Mouse (Mus musculus) layer of hippocampus, postnatal 14 days (tissue): ENCODE results near the gene Map3k12. TPM values are rescaled to one million over a fixed set of nuclear protein-coding genes. Genes with fewer than 3 reads are reported as not detected.

Source experiments
- DNase-seq, 2 experiments: peaks; one replicate each; pipeline ENCODE4 v3.0.0; 2021 to 2022; ENCODE audit warnings: low spot score in 2 of 2, mixed read lengths in 1 of 2
- total RNA-seq, 2 experiments: library from RNA; stranded (reverse); gene quantifications; 2 replicates each; pipeline ENCODE4 v1.2.3; 2021

Gene Map3k12
- total RNA-seq, 2 experiments from 2014 or later, result 81.9 to 89.4 TPM

- DNase-seq, result no peak
Measured at GRCm38 (mm10) chr15:102460971-102461370, 55.9 kb downstream of the Map3k12 start.

- DNase-seq, result no peak
Measured at GRCm38 (mm10) chr15:102460409-102460808, 56.5 kb downstream of the Map3k12 start.

GRCm38 (mm10) chr15:102459847-102460246 lies 57.0 kb downstream of the Map3k12 start:
- DNase-seq, result no peak

- no peak for DNase-seq
Measured at GRCm38 (mm10) chr15:102459381-102459780, 57.5 kb downstream of the Map3k12 start.

GRCm38 (mm10) chr15:102458904-102459317 lies 58.0 kb downstream of the Map3k12 start, which contains the start of gene Prr13:
Gene Prr13, plus strand, starts transcription at chr15:102459028.
- DNase-seq, result peak; percentile 73 to 88

GRCm38 (mm10) chr15:102458050-102458736 lies 58.7 kb downstream of the Map3k12 start:
- no peak for DNase-seq

GRCm38 (mm10) chr15:102455993-102456392 lies 60.9 kb downstream of the Map3k12 start:
- DNase-seq, result no peak

GRCm38 (mm10) chr15:102451666-102452430 lies 65.0 kb downstream of the Map3k12 start:
- DNase-seq, result no peak

- DNase-seq, result no peak
Measured at GRCm38 (mm10) chr15:102450928-102451327, 65.9 kb downstream of the Map3k12 start.

- DNase-seq, result no peak
Measured at GRCm38 (mm10) chr15:102449366-102449765, 67.5 kb downstream of the Map3k12 start.

Other genes starting within 250 kb of the Map3k12 start
- not detected for gene Gm9918, start 246.5 kb downstream of the Map3k12 start, total RNA-seq
- gene Mfsd5, start 237.6 kb downstream of the Map3k12 start, total RNA-seq, result 10 to 100 TPM; 34.1 to 36.0 TPM
- gene Espl1, start 220.8 kb downstream of the Map3k12 start, total RNA-seq, result 1 to 10 TPM; 1.6 to 1.7 TPM
- gene Pfdn5, start 190.9 kb downstream of the Map3k12 start, total RNA-seq, result 100 to 1,000 TPM; 317 to 334 TPM
- 10 to 100 TPM; 51.8 to 61.3 TPM for gene Myg1, start 185.4 kb downstream of the Map3k12 start, total RNA-seq
- 10 to 100 TPM; 25.5 to 27.7 TPM for gene Aaas, start 166.3 kb downstream of the Map3k12 start, total RNA-seq
- under 1 TPM; 0.69 to 0.90 TPM for gene Sp7, start 149.9 kb downstream of the Map3k12 start, total RNA-seq
- gene Sp1, start 110.9 kb downstream of the Map3k12 start, total RNA-seq, result 10 to 100 TPM; 22.9 to 28.3 TPM
- gene Amhr2, start 71.7 kb downstream of the Map3k12 start, total RNA-seq, result under 1 TPM; 0.52 to 0.71 TPM
- 10 to 100 TPM; 23.1 to 25.0 TPM for gene Prr13, start 58.0 kb downstream of the Map3k12 start, total RNA-seq
- gene Pcbp2, start 46.5 kb downstream of the Map3k12 start, total RNA-seq, result 100 to 1,000 TPM; 438 to 462 TPM
- not detected for gene Gm10337, start 13.3 kb downstream of the Map3k12 start, total RNA-seq
- 10 to 100 TPM; 34.9 to 41.8 TPM for gene Tarbp2, start 1.1 kb upstream of the Map3k12 start, total RNA-seq
- 1 to 10 TPM; 4.8 to 6.1 TPM for gene Npff, start 7.9 kb upstream of the Map3k12 start, total RNA-seq
- under 1 TPM in 1 of 2 experiments, not detected in 1; 0.78 TPM for gene Gm28047, start 108.0 kb upstream of the Map3k12 start, total RNA-seq
- gene Atf7, start 108.4 kb upstream of the Map3k12 start, total RNA-seq, result 10 to 100 TPM; 45.6 to 49.2 TPM
- 10 to 100 TPM; 10.9 to 13.0 TPM for gene Atp5g2, start 155.3 kb upstream of the Map3k12 start, total RNA-seq
- gene Calcoco1, start 205.1 kb upstream of the Map3k12 start, total RNA-seq, result 10 to 100 TPM; 66.9 to 69.6 TPM